Mouse (Mus musculus) intestine, embryonic 15.5 days (tissue): ENCODE data around the gene Rab8b. TPM values are rescaled to one million over a fixed set of nuclear protein-coding genes. Genes with fewer than 3 reads are reported as not detected.
A peak's percentile ranks its signal among the peaks of the same experiment; 100 is the strongest.
"Not testable (repeated sequence)": the region's sequence is repeated elsewhere in the genome, so short reads cannot be mapped to it uniquely, and the experiment has no call there.

Experiments
- ATAC-seq: fragments of 200-750 bp; cut with Nextera tagmentation; 2 replicates; pipeline ENCODE4 v1.8.0; 2017; ENCODE audit warnings: moderate TSS enrichment, moderate library complexity
- H3K27ac ChIP-seq: fragments of 300-500 bp; sonication (generic); 2 replicates; pipeline ENCODE4 v1.5.1; 2015; ENCODE audit warnings: mild to moderate bottlenecking, inconsistent platforms
- H3K27me3 ChIP-seq: fragments of 300-500 bp; sonication (generic); replicated peaks from 2 replicates; pipeline ENCODE4 v1.6.1; 2015; ENCODE audit warnings: inconsistent platforms
- H3K36me3 ChIP-seq: fragments of 300-500 bp; sonication (generic); 2 replicates; pipeline ENCODE4 v1.6.1; 2015; ENCODE audit warnings: inconsistent platforms
- H3K4me1 ChIP-seq: fragments of 300-500 bp; sonication (generic); replicated peaks from 2 replicates; pipeline ENCODE4 v1.6.1; 2015; ENCODE audit warnings: inconsistent platforms
- H3K4me2 ChIP-seq: fragments of 300-500 bp; sonication (generic); replicated peaks from 2 replicates; pipeline ENCODE4 v1.6.1; 2015; ENCODE audit warnings: mild to moderate bottlenecking, inconsistent platforms
- H3K4me3 ChIP-seq: fragments of 300-500 bp; sonication (generic); replicated peaks from 2 replicates; pipeline ENCODE4 v1.5.1; 2015; ENCODE audit warnings: inconsistent platforms
- H3K9ac ChIP-seq: fragments of 300-500 bp; sonication (generic); 2 replicates; pipeline ENCODE4 v1.6.1; 2015; ENCODE audit warnings: inconsistent platforms
- H3K9me3 ChIP-seq: fragments of 300-500 bp; sonication (generic); 2 replicates; pipeline ENCODE4 v1.6.1; 2016; ENCODE audit warnings: inconsistent platforms
- WGBS: fragments of 180-500 bp; shearing (Covaris S2); methylation state at CpG from one replicate; pipeline ENCODE4 v1.1.7; 2015; 5-methylcytosine and 5-hydroxymethylcytosine counted together
- polyA plus RNA-seq: library from polyadenylated mRNA; unstranded; fragments of >200 nt; fragmentation: Nextera tagmentation; extraction: Ambion mirVana; gene quantifications from 2 replicates; pipeline ENCODE4 v1.2.1, GENCODE M21; 2015

Gene Rab8b
- polyA plus RNA-seq, 1 experiment from 2014 or later, result 20.5 TPM

DNA sequence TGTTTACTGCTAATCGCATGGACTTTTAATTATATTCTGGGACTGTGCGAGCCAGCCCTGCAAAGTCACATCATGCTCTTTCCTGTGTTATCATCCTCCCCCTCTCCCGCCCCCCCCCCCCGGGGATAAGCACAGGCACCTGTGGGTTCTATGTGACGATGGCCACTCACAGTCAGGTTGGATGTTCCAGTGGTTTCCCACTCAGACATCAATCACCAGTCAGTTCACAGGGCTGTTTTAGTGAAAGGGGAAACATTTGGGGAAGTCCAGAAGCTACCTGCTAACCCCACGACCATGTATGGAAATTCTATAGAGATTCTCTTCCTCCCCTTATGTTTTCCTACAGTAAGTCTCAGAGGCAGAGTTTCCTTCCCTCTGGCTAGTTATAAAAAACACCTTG, 21.6 kb downstream of the Rab8b start:
- H3K9ac ChIP-seq, result no peak overlapping the region
- no peak for ATAC-seq
- WGBS, result 74% methylated on average over 6 of the region's 6 CpGs
- H3K4me2 ChIP-seq, result no peak overlapping the region
- no peaks in the 10 kb centered on the region for H3K36me3 ChIP-seq
- H3K27me3 ChIP-seq, result no peaks in the 10 kb centered on the region
- peaks cover 6% of the 10 kb centered on the region; the same call in 1 of the 2 replicates for H3K4me1 ChIP-seq
- H3K4me3 ChIP-seq, result no peak overlapping the region
- H3K9me3 ChIP-seq, result no peaks in the 10 kb centered on the region
- H3K27ac ChIP-seq, result no peak overlapping the region

DNA sequence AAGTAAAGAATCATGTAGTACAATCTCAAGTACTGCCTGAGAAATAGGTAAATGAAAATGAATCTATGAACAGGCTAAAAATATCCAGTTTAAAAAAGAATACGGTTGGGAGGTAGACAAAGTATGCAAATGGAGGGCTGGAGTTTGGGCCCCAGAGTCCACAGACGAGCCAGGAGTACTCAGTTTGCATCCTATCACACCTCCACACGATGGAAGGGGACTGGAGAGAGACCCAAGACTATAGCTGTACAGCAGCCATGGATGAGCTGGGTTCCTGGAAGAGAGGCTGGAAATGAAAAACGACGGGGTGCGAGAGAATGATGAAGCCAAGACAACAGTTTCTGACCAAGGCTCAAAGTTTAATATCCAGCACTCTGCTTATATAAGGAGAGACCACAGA, 22.5 kb downstream of the Rab8b start:
- Histone ChIP-seq H3K9ac (no peak overlapping the region), H3K4me3 (no peak overlapping the region), H3K36me3 (no peaks in the 10 kb centered on the region), H3K9me3 (no peaks in the 10 kb centered on the region), H3K4me1 (peaks cover 6% of the 10 kb centered on the region; the same call in 1 of the 2 replicates), H3K4me2 (no peak overlapping the region), H3K27ac (0 out of 2 replicates have a peak overlapping the region, but pooled peaks have one; percentile 11), H3K27me3 (no peaks in the 10 kb centered on the region)
- ATAC-seq, result no peak
- WGBS, result 70% methylated on average over 6 of the region's 6 CpGs

DNA sequence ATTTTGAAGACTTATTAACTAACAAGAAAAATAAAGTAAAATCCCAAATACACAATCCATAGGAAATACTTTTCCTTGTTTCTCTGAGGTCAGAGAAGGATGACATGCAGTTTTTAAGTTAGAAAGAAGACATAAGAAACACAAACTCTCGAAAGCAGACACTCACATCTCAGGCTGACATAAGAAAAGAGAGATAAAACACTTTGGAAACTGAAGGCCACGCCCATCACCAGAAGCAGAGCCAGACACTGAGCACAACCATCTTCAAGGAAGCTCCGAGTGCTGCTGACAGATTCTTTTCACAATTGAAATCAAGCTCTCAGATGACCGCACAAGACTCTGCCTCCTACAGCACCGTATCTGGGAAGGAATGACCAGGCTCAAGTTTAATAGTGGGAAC, 23.5 kb downstream of the Rab8b start:
- Histone ChIP-seq H3K4me3 (no peak overlapping the region), H3K36me3 (no peaks in the 10 kb centered on the region), H3K27ac (no peak overlapping the region), H3K4me2 (no peak overlapping the region), H3K9me3 (no peaks in the 10 kb centered on the region), H3K4me1 (peaks cover 6% of the 10 kb centered on the region; the same call in 1 of the 2 replicates), H3K9ac (no peak overlapping the region), H3K27me3 (no peaks in the 10 kb centered on the region)
- whole genome bisulfite sequencing, result 54% methylated on average over 5 of the region's 5 CpGs
- no peak for ATAC-seq

DNA sequence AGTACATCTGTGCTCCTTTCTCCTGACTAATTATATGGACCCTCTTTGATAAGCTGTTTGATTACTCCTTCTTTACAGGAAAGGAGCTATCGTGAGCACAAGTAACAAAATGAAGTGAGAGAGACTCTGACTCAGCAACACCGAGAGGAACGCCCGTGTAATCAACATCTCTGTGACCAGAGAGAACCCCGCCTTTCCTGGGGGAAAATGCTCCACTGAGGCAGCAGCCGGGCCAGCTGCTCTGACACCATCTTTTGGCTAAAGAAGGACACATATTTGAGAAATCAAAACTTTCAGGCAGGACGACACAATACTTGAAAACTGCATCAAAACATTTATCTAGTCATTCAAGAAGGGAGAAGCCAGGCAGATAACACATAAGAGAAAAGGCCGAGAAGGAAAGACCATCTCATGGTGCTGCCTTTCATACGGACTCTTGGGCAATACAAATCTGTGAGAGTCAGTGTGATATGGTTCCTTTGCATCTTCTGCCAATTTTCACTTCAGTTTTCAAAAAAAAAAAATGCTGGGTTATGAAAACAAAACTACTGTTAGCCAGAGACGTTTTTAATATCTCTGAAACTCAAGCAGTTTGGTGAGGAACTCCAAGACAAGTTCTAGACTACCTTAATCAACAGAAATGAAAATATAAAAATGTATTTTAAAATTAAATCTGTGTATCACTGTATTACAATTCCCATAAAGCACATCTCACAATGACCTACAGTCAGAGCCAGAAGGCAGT, 24.3 kb downstream of the Rab8b start:
- Histone ChIP-seq H3K9ac (no peak overlapping the region), H3K9me3 (no peaks in the 10 kb centered on the region), H3K4me3 (no peak overlapping the region), H3K27me3 (no peaks in the 10 kb centered on the region), H3K4me2 (no peak overlapping the region), H3K27ac (no peak overlapping the region), H3K36me3 (no peaks in the 10 kb centered on the region), H3K4me1 (peaks cover 6% of the 10 kb centered on the region; the same call in 1 of the 2 replicates)
- ATAC-seq, result no peak
- WGBS, result 72% methylated on average over 10 of the region's 10 CpGs

DNA sequence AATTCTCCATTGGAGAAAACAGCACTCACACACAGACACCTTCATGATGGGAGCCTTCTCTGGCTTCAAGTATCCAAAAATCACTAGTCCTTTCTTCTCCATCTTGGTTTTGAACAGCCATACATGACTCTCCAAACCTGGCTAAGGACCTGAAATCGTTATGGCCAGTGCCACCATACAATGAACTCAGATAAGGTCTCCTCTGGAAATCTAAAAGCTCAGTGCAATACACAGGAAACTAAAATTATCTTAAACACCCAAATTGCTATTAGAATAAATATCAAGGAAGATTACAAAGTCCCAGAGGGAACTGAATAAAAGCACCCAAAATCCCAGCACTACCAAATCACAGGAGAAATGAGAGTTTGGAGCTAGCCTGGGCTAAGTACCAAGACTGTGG, 25.1 kb downstream of the Rab8b start:
- Histone ChIP-seq H3K9me3 (no peaks in the 10 kb centered on the region), H3K27ac (no peak overlapping the region), H3K36me3 (no peaks in the 10 kb centered on the region), H3K9ac (no peak overlapping the region), H3K4me3 (no peak overlapping the region), H3K4me2 (no peak overlapping the region), H3K4me1 (peaks cover 6% of the 10 kb centered on the region; the same call in 1 of the 2 replicates), H3K27me3 (no peaks in the 10 kb centered on the region)
- no peak for ATAC-seq
- WGBS, result 98% methylated on average over 1 of the region's 1 CpGs

DNA sequence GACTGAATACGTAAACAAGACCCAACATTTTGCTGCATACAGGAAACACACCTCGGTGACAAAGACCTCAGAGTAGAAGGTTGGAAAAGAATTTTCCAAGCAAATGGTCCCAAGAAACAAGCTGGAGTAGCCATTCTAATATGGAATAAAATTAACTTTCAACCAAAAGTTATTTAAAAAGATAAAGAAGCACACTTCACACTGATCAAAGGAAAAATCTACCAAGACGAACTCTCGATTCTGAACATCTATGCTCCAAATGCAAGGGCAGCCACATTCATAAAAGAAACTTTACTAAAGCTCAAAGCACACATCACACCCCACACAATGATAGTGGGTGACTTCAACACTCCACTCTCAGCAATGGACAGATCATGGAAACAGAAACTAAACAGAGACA, 27.0 kb downstream of the Rab8b start:
- H3K9ac ChIP-seq, H3K4me1 ChIP-seq, H3K9me3 ChIP-seq, H3K27me3 ChIP-seq, H3K4me3 ChIP-seq, ATAC-seq, H3K4me2 ChIP-seq, H3K36me3 ChIP-seq, H3K27ac ChIP-seq: not testable (repeated sequence)
- 97% methylated on average over 4 of the region's 4 CpGs for WGBS

DNA sequence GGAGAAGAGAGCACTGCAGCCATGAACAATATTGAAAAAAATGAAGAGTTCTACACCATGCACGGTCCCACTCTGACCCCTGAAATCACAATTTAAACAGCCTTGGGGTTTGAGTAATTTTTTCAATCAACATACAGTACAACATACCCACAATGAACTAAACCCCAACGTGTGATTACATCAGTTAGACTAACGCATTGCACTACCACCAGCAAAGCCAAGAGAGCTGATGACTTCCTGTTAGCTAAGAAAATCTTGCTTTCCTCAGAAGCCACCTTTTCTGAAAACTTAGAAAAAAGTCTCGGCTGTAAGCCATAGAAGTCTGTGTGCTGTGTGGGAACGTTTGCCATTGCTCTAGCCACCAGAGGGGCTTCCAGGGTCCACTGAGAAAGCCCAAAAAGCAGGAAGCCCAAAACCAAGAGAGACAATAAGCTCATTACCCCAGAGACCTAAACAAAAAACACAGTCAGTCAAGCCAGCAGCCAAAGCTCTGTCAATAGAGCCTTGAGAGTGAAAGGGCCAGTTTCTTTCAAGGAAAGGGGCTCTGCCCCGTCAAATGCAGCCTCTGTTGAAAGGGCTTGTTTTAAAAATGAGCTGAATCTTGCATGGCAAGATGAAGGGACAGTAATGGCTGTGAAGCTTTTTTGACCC, 31.4 kb downstream of the Rab8b start:
- H3K4me2 ChIP-seq, result no peak overlapping the region
- H3K27me3 ChIP-seq, result no peaks in the 10 kb centered on the region
- H3K4me3 ChIP-seq, result no peak overlapping the region
- no peaks in the 10 kb centered on the region for H3K9me3 ChIP-seq
- WGBS, result 46% methylated on average over 6 of the region's 6 CpGs
- no peak overlapping the region for H3K9ac ChIP-seq
- ATAC-seq, result no peak
- H3K4me1 ChIP-seq, result 0 out of 2 replicates have a peak, but pooled peaks cover 9% of the 10 kb centered on the region
- H3K27ac ChIP-seq, result no peak overlapping the region
- H3K36me3 ChIP-seq, result no peaks in the 10 kb centered on the region

DNA sequence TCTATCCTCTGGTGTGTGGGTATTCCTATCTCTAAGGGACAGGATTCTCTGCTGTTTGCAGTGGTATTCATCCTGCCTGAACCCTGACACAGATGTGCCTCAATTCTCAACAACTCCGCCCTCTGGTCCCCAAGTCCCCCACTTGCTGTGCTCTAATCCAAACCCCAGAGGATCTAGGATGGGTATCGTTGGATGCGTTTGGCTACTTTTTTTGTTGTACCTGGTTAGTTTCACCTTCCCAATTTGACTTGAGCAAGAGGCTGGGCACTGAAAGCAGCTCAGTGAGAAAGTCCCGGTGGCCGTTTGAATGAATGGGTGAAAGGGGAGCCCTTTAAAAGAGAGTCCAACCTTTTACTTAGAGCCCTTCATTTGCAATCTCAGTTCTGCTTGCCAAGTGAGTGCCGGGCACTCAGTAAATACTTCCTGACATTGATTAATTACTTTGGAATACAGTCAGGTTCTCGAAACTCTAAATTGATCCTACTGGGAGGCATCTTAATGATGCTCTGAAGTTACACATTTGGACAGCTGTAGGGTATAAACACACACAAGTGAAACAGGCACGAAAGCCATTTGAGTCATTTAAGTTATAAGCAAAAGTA, 32.1 kb downstream of the Rab8b start:
- H3K4me1 ChIP-seq, result 0 out of 2 replicates have a peak, but pooled peaks cover 9% of the 10 kb centered on the region
- no peak overlapping the region for H3K4me3 ChIP-seq
- ATAC-seq, result no peak
- no peaks in the 10 kb centered on the region for H3K9me3 ChIP-seq
- 41% methylated on average over 8 of the region's 8 CpGs for WGBS
- no peak overlapping the region for H3K27ac ChIP-seq
- no peak overlapping the region for H3K9ac ChIP-seq
- H3K36me3 ChIP-seq, result no peaks in the 10 kb centered on the region
- no peak overlapping the region for H3K4me2 ChIP-seq
- no peaks in the 10 kb centered on the region for H3K27me3 ChIP-seq

DNA sequence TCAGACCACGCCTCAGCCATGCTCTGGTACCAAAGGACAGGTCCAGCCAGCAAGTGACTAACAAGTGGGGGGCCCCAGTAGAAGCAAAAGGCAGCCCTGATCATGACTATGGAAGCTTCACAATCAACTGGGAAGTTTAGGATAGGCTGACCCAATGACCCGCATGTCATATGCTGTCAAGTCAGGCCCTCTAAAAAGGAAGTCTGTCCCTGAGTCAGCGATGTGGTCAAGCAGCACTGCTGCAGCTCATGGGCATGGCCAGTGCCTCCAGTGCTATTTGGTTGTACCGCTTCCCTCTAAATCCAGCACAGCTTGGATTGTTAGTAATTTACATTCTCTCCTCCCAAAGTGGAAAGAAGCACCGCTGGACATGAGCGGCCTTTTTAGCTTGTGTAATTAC, 32.7 kb downstream of the Rab8b start:
- Histone ChIP-seq H3K4me3 (no peak overlapping the region), H3K4me2 (no peak overlapping the region), H3K27ac (no peak overlapping the region), H3K4me1 (0 out of 2 replicates have a peak, but pooled peaks cover 9% of the 10 kb centered on the region), H3K9ac (no peak overlapping the region), H3K36me3 (no peaks in the 10 kb centered on the region), H3K27me3 (no peaks in the 10 kb centered on the region), H3K9me3 (no peaks in the 10 kb centered on the region)
- 83% methylated on average over 6 of the region's 6 CpGs for WGBS
- ATAC-seq, result no peak

DNA sequence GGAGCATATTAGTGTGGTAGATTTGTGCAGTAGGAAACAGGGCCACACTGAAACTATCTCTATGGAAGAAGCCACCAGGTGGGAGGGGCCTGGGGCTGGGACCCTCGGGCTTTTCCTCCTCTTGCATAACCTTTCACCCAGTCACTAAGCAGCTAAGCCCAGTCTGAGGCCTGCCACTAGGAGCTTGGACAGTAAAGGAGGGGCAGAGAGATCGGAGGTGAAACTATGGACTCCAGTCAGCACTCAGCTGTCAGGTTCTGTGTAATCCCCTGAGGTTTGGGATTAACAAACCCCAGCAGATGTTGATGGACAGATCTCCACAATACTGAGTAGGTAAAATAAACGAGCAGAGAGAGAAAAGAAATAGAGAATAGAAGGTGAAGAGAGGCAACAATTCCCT, 33.1 kb downstream of the Rab8b start:
- no peak for ATAC-seq
- Histone ChIP-seq H3K9me3 (no peaks in the 10 kb centered on the region), H3K36me3 (no peaks in the 10 kb centered on the region), H3K4me2 (no peak overlapping the region), H3K9ac (no peak overlapping the region), H3K4me1 (0 out of 2 replicates have a peak, but pooled peaks cover 9% of the 10 kb centered on the region), H3K27ac (no peak overlapping the region), H3K27me3 (no peaks in the 10 kb centered on the region), H3K4me3 (no peak overlapping the region)
- WGBS, result 44% methylated on average over 3 of the region's 3 CpGs

DNA sequence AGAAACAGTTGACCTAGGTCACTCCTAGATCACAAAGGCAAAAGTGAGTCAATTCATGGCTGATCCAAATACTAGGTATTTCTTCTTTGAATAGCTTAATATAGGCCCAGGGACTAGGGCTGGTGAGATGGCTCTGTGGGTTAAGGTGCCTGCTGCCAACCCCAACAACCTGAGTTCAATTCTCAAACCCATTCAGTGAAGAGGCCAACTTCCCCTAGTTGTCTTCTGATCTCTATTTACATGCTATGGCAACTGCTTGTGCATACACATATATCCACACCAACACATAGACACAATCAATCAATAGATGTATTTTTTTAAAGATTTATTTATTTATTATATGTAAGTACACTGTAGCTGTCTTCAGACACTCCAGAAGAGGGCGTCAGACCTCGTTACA, 34.9 kb downstream of the Rab8b start:
- no peak overlapping the region for H3K27ac ChIP-seq
- no peaks in the 10 kb centered on the region for H3K9me3 ChIP-seq
- no peaks in the 10 kb centered on the region for H3K27me3 ChIP-seq
- H3K4me2 ChIP-seq, result no peak overlapping the region
- H3K4me3 ChIP-seq, result no peak overlapping the region
- H3K9ac ChIP-seq, result no peak overlapping the region
- WGBS, result 88% methylated on average over 2 of the region's 2 CpGs
- 0 out of 2 replicates have a peak, but pooled peaks cover 9% of the 10 kb centered on the region for H3K4me1 ChIP-seq
- no peak for ATAC-seq
- no peaks in the 10 kb centered on the region for H3K36me3 ChIP-seq

DNA sequence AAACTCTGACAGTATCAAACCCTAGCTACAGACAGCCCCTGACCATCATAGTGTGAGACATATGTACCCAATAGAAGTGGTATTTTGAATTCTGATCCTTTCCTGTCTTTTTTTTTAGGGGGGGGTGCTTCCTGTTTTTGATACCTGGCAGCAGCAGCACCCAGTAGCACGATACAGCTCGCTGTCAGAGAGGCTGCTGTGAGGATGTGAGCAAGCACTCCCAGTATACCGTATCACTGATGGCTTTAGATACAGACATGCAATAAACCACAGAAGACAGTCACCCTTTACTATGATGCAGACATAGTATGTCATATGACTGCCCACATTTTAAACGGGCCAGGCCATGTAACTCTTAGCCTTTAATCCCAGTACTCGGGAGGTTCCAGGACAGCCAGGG, 36.0 kb downstream of the Rab8b start:
- Histone ChIP-seq H3K4me3 (no peak overlapping the region), H3K9ac (no peak overlapping the region), H3K36me3 (no peaks in the 10 kb centered on the region), H3K4me2 (no peak overlapping the region), H3K27me3 (no peaks in the 10 kb centered on the region), H3K4me1 (0 out of 2 replicates have a peak, but pooled peaks cover 9% of the 10 kb centered on the region), H3K27ac (no peak overlapping the region), H3K9me3 (no peaks in the 10 kb centered on the region)
- 82% methylated on average over 5 of the region's 5 CpGs for WGBS
- ATAC-seq, result no peak
